In genomic region chr7:128114371-128115105, GRCm38 (mm10) we compare ENCODE assay signal across 26 mouse cellular contexts. TPM values are rescaled to one million over a fixed set of nuclear protein-coding genes. Genes with fewer than 3 reads are reported as not detected.
DNase-seq lines count a peak whose midpoint lies in the region; ATAC-seq lines count a peak whose summit lies in the region.
"Had no signal": no experiment of that assay in that cellular context is flagged by ENCODE, and none has a peak within 500 bp of the region (broad histone marks: within the 10 kb centered on the region; RNA-seq: fewer than 3 reads in every experiment).

No protein-coding gene starts in this region.

- H3K36me3 ChIP-seq in intestine, embryonic 14.5 days (ENCODE audit: control insufficient read depth, insufficient read depth, low read length): no peaks in the 10 kb centered on the region
- no peaks in the 10 kb centered on the region for H3K36me3 ChIP-seq in intestine, embryonic 16.5 days (ENCODE audit: control insufficient read depth, insufficient read depth, low read length)
- H3K36me3 ChIP-seq: embryonic facial prominence, embryonic 10.5 days; embryonic facial prominence, embryonic 12.5 days; G1E had no signal

- WGBS in intestine, embryonic 14.5 days: 90% methylated on average over 11 of the region's 11 CpGs
- WGBS in intestine, embryonic 16.5 days: 90% methylated on average over 11 of the region's 11 CpGs

- no peak overlapping the region for H3K27ac ChIP-seq in intestine, embryonic 14.5 days (ENCODE audit: low read depth)
- no peak overlapping the region for H3K27ac ChIP-seq in intestine, embryonic 16.5 days (ENCODE audit: low read length)
- H3K27ac ChIP-seq: embryonic facial prominence, embryonic 10.5 days; embryonic facial prominence, embryonic 12.5 days; forebrain, embryonic 13.5 days had no signal

- no peak overlapping the region for H3K9ac ChIP-seq in intestine, embryonic 14.5 days (ENCODE audit: low read length)
- no peak overlapping the region for H3K9ac ChIP-seq in intestine, embryonic 16.5 days (ENCODE audit: low read depth, low read length)
- H3K9ac ChIP-seq: embryonic facial prominence, embryonic 12.5 days; forebrain, embryonic 13.5 days had no signal

- ATAC-seq in intestine, embryonic 14.5 days (replicated peaks; ENCODE audit: low FRiP score, low TSS enrichment, low read depth): no peak
- no peak for ATAC-seq in intestine, embryonic 16.5 days
- ATAC-seq: activated CD4-positive, CD25-positive, alpha-beta regulatory T cell, adult 4 months; forebrain, embryonic 13.5 days; Patski had no signal

- H3K4me2 ChIP-seq in intestine, embryonic 14.5 days (ENCODE audit: low read length): no peak overlapping the region
- H3K4me2 ChIP-seq in intestine, embryonic 16.5 days (ENCODE audit: low read depth, low read length): no peak overlapping the region
- H3K4me2 ChIP-seq: embryonic facial prominence, embryonic 12.5 days; forebrain, embryonic 13.5 days had no signal

- intact Hi-C loops in heart, postnatal 10 days (cut with DNase I): no loop called here

- H3K27me3 ChIP-seq in intestine, embryonic 14.5 days (replicated peaks; ENCODE audit: control insufficient read depth, insufficient read depth, low read length): no peaks in the 10 kb centered on the region
- H3K27me3 ChIP-seq in intestine, embryonic 16.5 days (replicated peaks; ENCODE audit: control insufficient read depth, insufficient read depth, low read length): no peaks in the 10 kb centered on the region
- H3K27me3 ChIP-seq: embryonic facial prominence, embryonic 12.5 days; forebrain, embryonic 13.5 days; Patski had no signal

- no peak overlapping the region for H3K4me3 ChIP-seq in intestine, embryonic 14.5 days (ENCODE audit: low read depth, low read length)
- no peak overlapping the region for H3K4me3 ChIP-seq in intestine, embryonic 16.5 days (ENCODE audit: low read length)
- H3K4me3 ChIP-seq: embryonic facial prominence, embryonic 10.5 days; embryonic facial prominence, embryonic 12.5 days; forebrain, embryonic 13.5 days had no signal

- peak; percentile 70 for DNase-seq in heart, adult 11 months
- DNase-seq in heart, postnatal 10 days: no peak
- DNase-seq in intestine, embryonic 14.5 days (ENCODE audit: low spot score): peak; percentile 13
- peak; percentile 0 for DNase-seq in lung, postnatal 10 days
- no peak for DNase-seq in lung, postnatal 25 days (ENCODE audit: low spot score)
- peak; percentile 7 to 55 for DNase-seq in spleen, postnatal 4 days (ENCODE audit: low spot score in 2 of 2)
- DNase-seq in spleen, adult 18-20 months: no peak
- DNase-seq: adrenal gland, adult 8-10 months; adrenal gland, postnatal 14 days; adrenal gland, postnatal 36 days; cerebellum, adult 11-12 months; cerebellum, adult 2 months; cerebellum, adult 9-10 months; cerebellum, postnatal 10 days; cerebellum, postnatal 25 days had no signal

- H3K4me1 ChIP-seq in intestine, embryonic 14.5 days (replicated peaks; ENCODE audit: control insufficient read depth, insufficient read depth, low read length): no peaks in the 10 kb centered on the region
- no peaks in the 10 kb centered on the region for H3K4me1 ChIP-seq in intestine, embryonic 16.5 days (ENCODE audit: control insufficient read depth, insufficient read depth, low read length)
- H3K4me1 ChIP-seq: embryonic facial prominence, embryonic 10.5 days; embryonic facial prominence, embryonic 12.5 days; forebrain, embryonic 13.5 days had no signal

- no peaks in the 10 kb centered on the region for H3K9me3 ChIP-seq in intestine, embryonic 14.5 days (ENCODE audit: control insufficient read depth, low read length)
- no peaks in the 10 kb centered on the region for H3K9me3 ChIP-seq in intestine, embryonic 16.5 days (ENCODE audit: control insufficient read depth, low read length)
- H3K9me3 ChIP-seq: embryonic facial prominence, embryonic 10.5 days; embryonic facial prominence, embryonic 12.5 days; forebrain, embryonic 13.5 days; G1E had no signal

RNA-seq across cellular contexts. Expression of gene Itgax, which starts 14.8 kb away (rescaled TPM):
- under 1 TPM; 0.12 to 0.22 TPM for total RNA-seq in heart, postnatal 10 days (2021)
- polyA plus RNA-seq in intestine, embryonic 14.5 days (2014; fragmentation: Nextera tagmentation; extraction: Ambion mirVana): 0.31 and 0.47 TPM in 2 replicates
- 0.75 and 0.92 TPM in 2 replicates for polyA plus RNA-seq in intestine, embryonic 16.5 days (2015; fragmentation: Nextera tagmentation; extraction: Ambion mirVana)
- polyA plus RNA-seq: activated CD4-positive, CD25-positive, alpha-beta regulatory T cell, adult 4 months; CD4-positive, CD25-positive, alpha-beta regulatory T cell, adult 4 months; embryonic facial prominence, embryonic 10.5 days; embryonic facial prominence, embryonic 12.5 days; forebrain, embryonic 11.5 days; G1E had no signal

RNA-seq across cellular contexts. Expression of gene Itgad, which starts 39.6 kb away (rescaled TPM):
- total RNA-seq in heart, postnatal 10 days (2021): not detected
- 0.11 TPM in 1 of 2 replicates, not detected in the other for polyA plus RNA-seq in intestine, embryonic 14.5 days (2014; fragmentation: Nextera tagmentation; extraction: Ambion mirVana)
- polyA plus RNA-seq in intestine, embryonic 16.5 days (2015; fragmentation: Nextera tagmentation; extraction: Ambion mirVana): 0.05 and 0.15 TPM in 2 replicates
- total RNA-seq: CH12.LX, G1E had no signal
- polyA plus RNA-seq: embryonic facial prominence, embryonic 10.5 days; embryonic facial prominence, embryonic 12.5 days; embryonic facial prominence, embryonic 14.5 days; forebrain, embryonic 11.5 days; forebrain, embryonic 13.5 days; Patski had no signal

RNA-seq across cellular contexts. Expression of gene Gm49368, which starts 52.1 kb away (rescaled TPM):
- not detected for total RNA-seq in heart, postnatal 10 days (2021)
- polyA plus RNA-seq in intestine, embryonic 14.5 days (2014; fragmentation: Nextera tagmentation; extraction: Ambion mirVana): 0.04 TPM in 1 of 2 replicates, not detected in the other
- polyA plus RNA-seq in intestine, embryonic 16.5 days (2015; fragmentation: Nextera tagmentation; extraction: Ambion mirVana): not detected in 2 replicates
- total RNA-seq: adrenal gland, postnatal 14 days; adrenal gland, postnatal 36 days; CH12.LX; G1E had no signal
- polyA plus RNA-seq: CD4-positive, CD25-positive, alpha-beta regulatory T cell, adult 4 months; cerebellum, adult 2 months; embryonic facial prominence, embryonic 10.5 days; embryonic facial prominence, embryonic 12.5 days; embryonic facial prominence, embryonic 14.5 days; forebrain, embryonic 11.5 days; forebrain, embryonic 13.5 days; G1E; Patski had no signal

RNA-seq across cellular contexts. Expression of gene Itgam, which starts 52.1 kb away (rescaled TPM):
- 1 to 10 TPM; 2.5 to 3.9 TPM for total RNA-seq in heart, postnatal 10 days (2021)
- polyA plus RNA-seq in intestine, embryonic 14.5 days (2014; fragmentation: Nextera tagmentation; extraction: Ambion mirVana): 0.94 and 1.7 TPM in 2 replicates
- polyA plus RNA-seq in intestine, embryonic 16.5 days (2015; fragmentation: Nextera tagmentation; extraction: Ambion mirVana): 2.4 and 2.5 TPM in 2 replicates
- polyA plus RNA-seq: Patski had no signal

Comparison
In these comparisons a context has a peak if more than half of its experiments do, and no peak if none do; other contexts are left out.
1. DNase-seq: peak in heart, adult 11 months (single experiment), intestine, embryonic 14.5 days (single experiment), lung, postnatal 10 days (single experiment) and spleen, postnatal 4 days (2 of 2); none in heart, postnatal 10 days (0 of 2), lung, postnatal 25 days (single experiment) and spleen, adult 18-20 months (0 of 2).